In the genomic region with DNA sequence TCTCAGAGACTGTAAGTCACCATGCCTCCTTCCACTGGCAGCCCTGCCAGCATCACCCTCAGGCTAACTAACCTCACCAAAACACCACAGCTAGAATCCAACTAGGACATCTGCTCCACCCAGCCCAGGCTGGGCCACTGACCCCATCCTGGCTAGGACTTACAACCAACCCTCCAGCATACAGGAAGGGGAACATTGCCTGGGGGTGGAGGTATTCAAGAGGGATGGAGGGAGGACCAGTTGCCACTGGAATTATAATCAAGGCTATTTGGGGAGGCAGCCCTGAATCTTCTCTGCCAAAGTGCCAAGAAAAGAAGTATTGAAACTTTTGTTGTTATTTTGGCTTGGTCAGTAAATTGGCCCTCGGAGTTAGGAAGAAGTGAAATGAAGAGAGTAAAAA, we compare ENCODE assay signal across 12 mouse cellular contexts. TPM values are rescaled to one million over a fixed set of nuclear protein-coding genes. Genes with fewer than 3 reads are reported as not detected.
DNase-seq lines count a peak whose midpoint lies in the region; ATAC-seq and TF ChIP-seq lines count a peak whose summit lies in the region.
"Had no signal": no experiment of that assay in that cellular context is flagged by ENCODE, and none has a peak within 500 bp of the region (broad histone marks: within the 10 kb centered on the region; RNA-seq: fewer than 3 reads in every experiment).

No protein-coding gene starts in this region.

- WGBS in limb, embryonic 10.5 days: 53% methylated on average over 1 of the region's 1 CpGs

- H3K4me1 ChIP-seq in E14TG2a.4 (replicated peaks; ENCODE audit: low read depth, low read length): peaks cover 86% of the 10 kb centered on the region
- H3K4me1 ChIP-seq in limb, embryonic 10.5 days: peaks cover 59% of the 10 kb centered on the region

- peaks cover 35% of the 10 kb centered on the region for H3K36me3 ChIP-seq in E14TG2a.4 (ENCODE audit: insufficient read depth, low read length)
- peaks cover 2% of the 10 kb centered on the region for H3K36me3 ChIP-seq in limb, embryonic 10.5 days
- H3K36me3 ChIP-seq: embryonic facial prominence, embryonic 15.5 days had no signal

- H3K27ac ChIP-seq in layer of hippocampus, adult 2 months: 0 out of 2 replicates have a peak overlapping the region, but pooled peaks have one; percentile 81
- H3K27ac ChIP-seq in limb, embryonic 10.5 days: no peak overlapping the region
- H3K27ac ChIP-seq: embryonic facial prominence, embryonic 15.5 days had no signal

- ATAC-seq in frontal cortex, adult (ENCODE audit: low TSS enrichment): peak; percentile 22; the same call in 1 of the 2 replicates

- no peak for TF ChIP-seq CTCF in layer of hippocampus, adult 2 months (conservative IDR thresholded peaks at IDR 0.05)
- no peak for TF ChIP-seq CTCF in E14TG2a.4 (conservative IDR thresholded peaks at IDR 0.05; ENCODE audit: low read length)

- DNase-seq in frontal cortex, postnatal 14 days (ENCODE audit: low spot score in 2 of 2): no peak
- peak; percentile 30 to 60 for DNase-seq in layer of hippocampus, adult 2 months (ENCODE audit: low spot score in 2 of 2)
- DNase-seq in layer of hippocampus, adult 9-10 months (ENCODE audit: low spot score): no peak
- no peak for DNase-seq in limb, embryonic 10.5 days (ENCODE audit: low spot score)
- DNase-seq in gastrocnemius, postnatal 36 days: no peak
- DNase-seq: kidney, adult 9 months; lung, adult 2 months; right cerebral cortex, postnatal 14 days had no signal

- no peak overlapping the region; the same call in 1 of the 2 replicates for H3K4me3 ChIP-seq in layer of hippocampus, adult 2 months
- H3K4me3 ChIP-seq in E14TG2a.4 (replicated peaks; ENCODE audit: low read length): peak overlapping the region; percentile 88; the same call in 1 of the 2 replicates
- peak overlapping the region; percentile 33 for H3K4me3 ChIP-seq in limb, embryonic 10.5 days
- H3K4me3 ChIP-seq: megakaryocyte, embryonic 14.5 days had no signal

- no peaks in the 10 kb centered on the region for H3K9me3 ChIP-seq in E14TG2a.4 (ENCODE audit: low read length)
- no peaks in the 10 kb centered on the region for H3K9me3 ChIP-seq in limb, embryonic 10.5 days (replicated peaks)
- H3K9me3 ChIP-seq: embryonic facial prominence, embryonic 15.5 days; megakaryocyte, embryonic 14.5 days had no signal

- H3K27me3 ChIP-seq in E14TG2a.4 (ENCODE audit: insufficient read depth, low read length): peaks cover 14% of the 10 kb centered on the region
- H3K27me3 ChIP-seq in limb, embryonic 10.5 days (ENCODE audit: low read depth, poor library complexity, severe bottlenecking): peaks cover 42% of the 10 kb centered on the region

- intact Hi-C loops in gastrocnemius, postnatal 36 days (cut with DNase I): no loop called here

RNA-seq across cellular contexts. Expression of a gene that starts 2.0 kb away (rescaled TPM):
- total RNA-seq in layer of hippocampus, adult 2 months (2021): 10 to 100 TPM; 10.1 to 10.7 TPM
- polyA plus RNA-seq in limb, embryonic 10.5 days (2016; fragmentation: Nextera tagmentation; extraction: Ambion mirVana): 37.8 and 48.3 TPM in 2 replicates
- 1 to 10 TPM; 4.9 to 5.1 TPM for total RNA-seq in gastrocnemius, postnatal 36 days (2021)

RNA-seq across cellular contexts. Expression of a gene that starts 50.4 kb away (rescaled TPM):
- total RNA-seq in layer of hippocampus, adult 2 months (2021): 10 to 100 TPM; 33.2 to 38.4 TPM
- 51.7 and 60.5 TPM in 2 replicates for polyA plus RNA-seq in limb, embryonic 10.5 days (2016; fragmentation: Nextera tagmentation; extraction: Ambion mirVana)
- 10 to 100 TPM; 11.9 to 13.1 TPM for total RNA-seq in gastrocnemius, postnatal 36 days (2021)

Comparison
In these comparisons a context has a peak if more than half of its experiments do, and no peak if none do; other contexts are left out.
1. DNase-seq: peak in layer of hippocampus, adult 2 months (2 of 2); none in frontal cortex, postnatal 14 days (0 of 2), layer of hippocampus, adult 9-10 months (single experiment), limb, embryonic 10.5 days (single experiment) and gastrocnemius, postnatal 36 days (0 of 2).